Mouse (Mus musculus) ES-Bruce4 (cell line): Measurements from ENCODE around the gene Eaf2. TPM values are rescaled to one million over a fixed set of nuclear protein-coding genes. Genes with fewer than 3 reads are reported as not detected.

ENCODE experiments used
- H3K27ac ChIP-seq: 2 replicates; pipeline ENCODE4 v1.5.1; 2012; ENCODE audit warnings: low read length, inconsistent platforms; ENCODE audit not compliant: insufficient read depth
- H3K27me3 ChIP-seq: 2 replicates; pipeline ENCODE4 v1.6.1; 2012; ENCODE audit warnings: mild to moderate bottlenecking, low read length, inconsistent platforms; ENCODE audit not compliant: control insufficient read depth, poor library complexity, insufficient read depth, severe bottlenecking
- H3K36me3 ChIP-seq: 2 replicates; pipeline ENCODE4 v1.6.1; 2012; ENCODE audit warnings: inconsistent platforms, mild to moderate bottlenecking, low read length, moderate library complexity; ENCODE audit not compliant: control insufficient read depth, poor library complexity, insufficient read depth, severe bottlenecking
- H3K4me1 ChIP-seq: one replicate; pipeline ENCODE4 v1.8.1; 2011; ENCODE audit warnings: low read length; ENCODE audit not compliant: control insufficient read depth, insufficient read depth
- H3K4me3 ChIP-seq: 2 replicates; pipeline ENCODE4 v1.5.1; 2011; ENCODE audit warnings: low read depth, mild to moderate bottlenecking, low read length
- H3K9ac ChIP-seq: 2 replicates; pipeline ENCODE4 v1.6.1; 2012; ENCODE audit warnings: low read depth, mild to moderate bottlenecking, inconsistent platforms; ENCODE audit not compliant: poor library complexity, severe bottlenecking
- H3K9me3 ChIP-seq: replicated peaks from 2 replicates; pipeline ENCODE4 v1.6.1; 2012; ENCODE audit warnings: mild to moderate bottlenecking, low read length, inconsistent platforms; ENCODE audit not compliant: control insufficient read depth, poor library complexity, insufficient read depth, severe bottlenecking
- CTCF ChIP-seq: IDR thresholded peaks from one replicate; pipeline ENCODE4 v1.8.1; 2011; ENCODE audit warnings: low read depth, low read length
- EP300 ChIP-seq: IDR thresholded peaks from 2 replicates; pipeline ENCODE4 v1.6.1; 2011; ENCODE audit warnings: low read depth, low read length; ENCODE audit not compliant: insufficient read depth
- POLR2A ChIP-seq: IDR thresholded peaks from one replicate; pipeline ENCODE4 v1.8.1; 2011; ENCODE audit warnings: low read length; ENCODE audit not compliant: insufficient read depth
- polyA plus RNA-seq: library from polyadenylated mRNA; stranded (reverse); fragments of >200 nt; gene quantifications from 2 replicates; pipeline ENCODE4 v1.2.4, GENCODE M21; 2011; ENCODE audit warnings: low read depth; ENCODE audit not compliant: missing spikeins, insufficient read depth, insufficient read length

Gene Eaf2
- polyA plus RNA-seq, 1 experiment, result 2.4 TPM

GRCm38 (mm10) chr16:36771703-36772102, 103.1 kb downstream of the Eaf2 start:
- H3K9ac ChIP-seq, result no peak overlapping the region
- H3K36me3 ChIP-seq, result no peaks in the 10 kb centered on the region
- no peak overlapping the region for H3K27ac ChIP-seq
- TF ChIP-seq EP300 (no peak), POLR2A (no peak), CTCF (no peak)
- H3K4me1 ChIP-seq, result no peaks in the 10 kb centered on the region
- H3K4me3 ChIP-seq, result no peak overlapping the region
- no peaks in the 10 kb centered on the region for H3K27me3 ChIP-seq
- H3K9me3 ChIP-seq, result no peaks in the 10 kb centered on the region

- H3K27me3 ChIP-seq, result no peaks in the 10 kb centered on the region
- H3K36me3 ChIP-seq, result no peaks in the 10 kb centered on the region
- H3K9me3 ChIP-seq, result no peaks in the 10 kb centered on the region
- H3K27ac ChIP-seq, result no peak overlapping the region
- no peak overlapping the region for H3K9ac ChIP-seq
- no peak overlapping the region for H3K4me3 ChIP-seq
- no peak for TF ChIP-seq CTCF
- TF ChIP-seq EP300, result no peak
- TF ChIP-seq POLR2A, result no peak
- H3K4me1 ChIP-seq, result no peaks in the 10 kb centered on the region
Observed at GRCm38 (mm10) chr16:36771244-36771643, 103.6 kb downstream of the Eaf2 start.

- no peaks in the 10 kb centered on the region for H3K4me1 ChIP-seq
- no peaks in the 10 kb centered on the region for H3K36me3 ChIP-seq
- TF ChIP-seq POLR2A (no peak), EP300 (no peak), CTCF (no peak)
- H3K9me3 ChIP-seq, result no peaks in the 10 kb centered on the region
- no peak overlapping the region for H3K4me3 ChIP-seq
- no peak overlapping the region for H3K9ac ChIP-seq
- no peaks in the 10 kb centered on the region for H3K27me3 ChIP-seq
- no peak overlapping the region; the same call in 1 of the 2 replicates for H3K27ac ChIP-seq
Observed at GRCm38 (mm10) chr16:36770830-36771229, 104.0 kb downstream of the Eaf2 start.

GRCm38 (mm10) chr16:36770191-36770771, 104.5 kb downstream of the Eaf2 start:
- no peak for TF ChIP-seq POLR2A
- no peak for TF ChIP-seq EP300
- TF ChIP-seq CTCF, result no peak
- H3K36me3 ChIP-seq, result no peaks in the 10 kb centered on the region
- no peak overlapping the region for H3K27ac ChIP-seq
- no peak overlapping the region for H3K4me3 ChIP-seq
- no peaks in the 10 kb centered on the region for H3K27me3 ChIP-seq
- no peak overlapping the region for H3K9ac ChIP-seq
- H3K9me3 ChIP-seq, result no peaks in the 10 kb centered on the region
- H3K4me1 ChIP-seq, result no peaks in the 10 kb centered on the region

GRCm38 (mm10) chr16:36751979-36752378, 122.8 kb downstream of the Eaf2 start:
- Histone ChIP-seq H3K9ac (no peak overlapping the region), H3K36me3 (peaks cover 2% of the 10 kb centered on the region; the same call in 1 of the 2 replicates), H3K27me3 (no peaks in the 10 kb centered on the region), H3K4me1 (no peaks in the 10 kb centered on the region), H3K9me3 (no peaks in the 10 kb centered on the region), H3K4me3 (no peak overlapping the region), H3K27ac (no peak overlapping the region)
- no peak for TF ChIP-seq CTCF
- no peak for TF ChIP-seq POLR2A
- TF ChIP-seq EP300, result no peak

- H3K27ac ChIP-seq, result no peak overlapping the region
- no peaks in the 10 kb centered on the region for H3K9me3 ChIP-seq
- H3K27me3 ChIP-seq, result no peaks in the 10 kb centered on the region
- TF ChIP-seq POLR2A (no peak), EP300 (no peak), CTCF (no peak)
- no peaks in the 10 kb centered on the region for H3K4me1 ChIP-seq
- H3K9ac ChIP-seq, result no peak overlapping the region
- peaks cover 2% of the 10 kb centered on the region; the same call in 1 of the 2 replicates for H3K36me3 ChIP-seq
- H3K4me3 ChIP-seq, result no peak overlapping the region
Observed at GRCm38 (mm10) chr16:36747767-36748166, 127.0 kb downstream of the Eaf2 start.
